Mouse (Mus musculus) embryonic fibroblast, embryonic 13.5 days (primary cell): Measurements from ENCODE around the gene Fam219a.

Experiments
- CTCF ChIP-seq: IDR thresholded peaks from 2 replicates; pipeline ENCODE4 v1.5.1; 2011; ENCODE audit warnings: mild to moderate bottlenecking, control low read depth, low read length, moderate library complexity, borderline replicate concordance; ENCODE audit not compliant: insufficient read depth
- POLR2A ChIP-seq: IDR thresholded peaks from 2 replicates; pipeline ENCODE4 v1.6.1; 2011; ENCODE audit warnings: low read depth, mild to moderate bottlenecking, control low read depth, low read length, moderate library complexity

DNA sequence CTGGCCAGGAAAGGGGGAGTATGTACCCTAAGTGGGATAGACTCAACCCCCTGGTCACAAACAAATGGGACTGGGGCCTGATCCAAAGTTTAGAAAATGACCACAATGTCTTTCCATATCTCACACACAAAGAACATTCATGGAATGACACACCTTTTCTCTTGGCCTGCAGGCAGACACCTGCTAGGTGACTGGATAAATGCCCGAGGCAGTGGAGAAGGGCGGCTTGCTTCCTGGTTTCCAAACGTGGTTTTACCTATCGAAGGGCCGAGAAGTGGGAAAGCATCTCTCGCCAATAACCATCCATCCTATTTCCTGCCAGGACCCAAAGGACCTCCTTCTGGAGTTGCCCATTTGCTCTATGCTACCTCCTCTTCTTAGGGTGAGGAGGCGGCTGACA lies 76.4 kb downstream of the Fam219a start:
- no peak for TF ChIP-seq POLR2A
- TF ChIP-seq CTCF: no peak
